Mouse (Mus musculus): ENCODE data around the gene Bnc2. TPM values are rescaled to one million over a fixed set of nuclear protein-coding genes. Genes with fewer than 3 reads are reported as not detected.

The Bnc2 gene
- polyA plus RNA-seq, 1 experiment from 2014 or later: 17.2 TPM

DNA sequence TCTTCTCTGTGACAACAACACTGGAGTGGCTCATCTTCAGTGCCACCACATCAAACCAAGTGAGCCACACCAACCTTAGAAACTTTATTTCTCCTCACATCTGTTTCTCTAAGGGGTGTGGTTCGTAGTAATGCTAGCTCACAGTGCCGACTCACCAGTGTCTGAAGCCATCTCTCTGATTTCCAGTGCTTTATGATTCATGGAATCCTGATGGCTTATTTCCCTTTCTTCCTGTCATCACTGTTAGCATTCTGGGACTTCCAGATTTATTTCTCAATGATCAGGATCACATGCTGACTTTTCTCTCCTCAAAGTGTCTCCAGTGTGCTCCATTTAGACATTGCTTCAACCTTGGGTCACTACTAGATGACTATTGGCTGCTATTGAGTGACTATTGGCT, 443.8 kb downstream of the Bnc2 start:
- Histone ChIP-seq H3K9me3 (replicated peaks; ENCODE audit: control insufficient read depth, low read length) (no peaks in the 10 kb centered on the region), H3K4me3 (replicated peaks; ENCODE audit: low read length) (no peak overlapping the region), H3K9ac (ENCODE audit: low read length) (no peak overlapping the region), H3K27me3 (ENCODE audit: control insufficient read depth, insufficient read depth, low read length) (no peaks in the 10 kb centered on the region), H3K4me2 (ENCODE audit: low read depth, low read length) (no peak overlapping the region), H3K36me3 (ENCODE audit: control insufficient read depth, insufficient read depth, low read length) (no peaks in the 10 kb centered on the region), H3K4me1 (ENCODE audit: control insufficient read depth, insufficient read depth, low read length) (no peaks in the 10 kb centered on the region), H3K27ac (ENCODE audit: low read length) (no peak overlapping the region)
- no peak for ATAC-seq (ENCODE audit: insufficient read depth, low FRiP score)
- 89% methylated on average over 2 of the region's 2 CpGs for WGBS

DNA sequence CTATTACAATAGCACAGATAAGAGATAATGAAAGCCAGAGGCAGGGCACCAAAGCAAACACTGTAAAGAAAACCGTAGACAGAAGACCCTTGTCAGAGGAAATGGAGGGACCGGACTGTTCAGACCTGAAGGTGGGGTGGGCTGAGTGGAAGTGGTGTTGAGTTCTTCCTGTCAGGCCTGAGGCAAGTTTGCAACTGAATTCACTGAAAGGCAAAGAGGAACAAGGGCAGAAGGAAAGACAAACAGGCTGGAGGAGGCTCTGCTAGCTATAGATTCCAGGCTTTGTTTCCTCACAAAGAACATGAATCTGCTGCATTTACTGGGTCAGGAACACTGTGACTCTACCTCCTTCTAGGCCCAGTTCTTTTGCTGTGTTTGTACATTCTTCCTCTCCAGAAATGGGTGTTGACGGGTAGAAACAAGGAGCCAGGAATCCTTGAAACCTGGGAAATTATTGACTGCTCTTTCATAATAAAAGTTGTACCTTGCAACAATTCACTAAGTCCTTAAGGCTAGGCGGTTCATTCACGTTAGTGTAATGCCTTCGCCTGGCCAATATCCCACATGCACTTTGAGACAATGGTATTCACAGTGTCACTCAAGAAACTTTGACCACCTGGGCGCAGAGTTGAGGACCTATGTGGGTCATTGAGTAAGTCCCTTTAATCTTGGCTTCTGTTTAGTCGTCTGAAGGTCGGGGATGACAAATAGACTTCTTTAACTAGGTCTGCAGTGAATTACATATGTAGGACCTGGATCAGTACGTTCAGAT, 445.7 kb downstream of the Bnc2 start:
- no peak overlapping the region for H3K4me3 ChIP-seq (replicated peaks; ENCODE audit: low read length)
- no peaks in the 10 kb centered on the region for H3K4me1 ChIP-seq (ENCODE audit: control insufficient read depth, insufficient read depth, low read length)
- H3K36me3 ChIP-seq (ENCODE audit: control insufficient read depth, insufficient read depth, low read length): no peaks in the 10 kb centered on the region
- no peak overlapping the region for H3K4me2 ChIP-seq (ENCODE audit: low read depth, low read length)
- 64% methylated on average over 10 of the region's 10 CpGs for WGBS
- H3K9ac ChIP-seq (ENCODE audit: low read length): no peak overlapping the region
- no peak overlapping the region for H3K27ac ChIP-seq (ENCODE audit: low read length)
- no peaks in the 10 kb centered on the region for H3K27me3 ChIP-seq (ENCODE audit: control insufficient read depth, insufficient read depth, low read length)
- ATAC-seq (ENCODE audit: insufficient read depth, low FRiP score): no peak
- no peaks in the 10 kb centered on the region for H3K9me3 ChIP-seq (replicated peaks; ENCODE audit: control insufficient read depth, low read length)

DNA sequence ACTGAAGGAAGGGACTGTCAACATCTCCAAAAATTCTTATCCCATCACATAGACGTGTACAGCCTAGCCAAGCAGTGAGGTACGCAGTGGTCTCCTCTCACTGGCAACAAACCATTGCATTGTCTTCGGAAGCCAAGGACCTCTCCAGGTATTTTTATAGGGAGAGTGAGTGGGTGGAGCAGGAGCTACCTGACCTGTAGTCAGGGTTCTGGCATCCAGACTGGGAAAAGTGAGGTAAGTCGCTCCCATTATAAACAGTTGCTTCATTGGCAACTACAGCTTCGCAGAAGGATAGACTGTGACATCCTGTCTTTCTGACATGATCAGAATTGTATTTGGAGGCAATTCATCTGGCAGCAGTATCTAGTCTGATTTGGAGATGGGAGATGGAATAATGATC, 446.5 kb downstream of the Bnc2 start:
- WGBS: 91% methylated on average over 5 of the region's 5 CpGs
- H3K36me3 ChIP-seq (ENCODE audit: control insufficient read depth, insufficient read depth, low read length): no peaks in the 10 kb centered on the region
- H3K4me3 ChIP-seq (replicated peaks; ENCODE audit: low read length): no peak overlapping the region
- H3K27ac ChIP-seq (ENCODE audit: low read length): no peak overlapping the region
- H3K4me2 ChIP-seq (ENCODE audit: low read depth, low read length): no peak overlapping the region
- no peaks in the 10 kb centered on the region for H3K27me3 ChIP-seq (ENCODE audit: control insufficient read depth, insufficient read depth, low read length)
- no peak overlapping the region for H3K9ac ChIP-seq (ENCODE audit: low read length)
- no peak for ATAC-seq (ENCODE audit: insufficient read depth, low FRiP score)
- H3K4me1 ChIP-seq (ENCODE audit: control insufficient read depth, insufficient read depth, low read length): no peaks in the 10 kb centered on the region
- H3K9me3 ChIP-seq (replicated peaks; ENCODE audit: control insufficient read depth, low read length): no peaks in the 10 kb centered on the region

Other genes starting within 250 kb of the Bnc2 start
- 7.2 and 9.0 TPM in 2 replicates for gene Cntln, start 209.0 kb upstream of the Bnc2 start, polyA plus RNA-seq (2015; fragmentation: Nextera tagmentation; extraction: Ambion mirVana)